Mouse (Mus musculus) liver, embryonic 11.5 days (tissue): ENCODE measurements around the gene Ibtk. TPM values are rescaled to one million over a fixed set of nuclear protein-coding genes. Genes with fewer than 3 reads are reported as not detected.
"Not testable (repeated sequence)": the region's sequence is repeated elsewhere in the genome, so short reads cannot be mapped to it uniquely, and the experiment has no call there.

Source experiments
- ATAC-seq: fragments of 200-750 bp; cut with Nextera tagmentation; replicated peaks from 2 replicates; pipeline ENCODE4 v1.8.0; 2017; ENCODE audit warnings: moderate number of reproducible peaks, mild to moderate bottlenecking, moderate TSS enrichment, moderate library complexity; ENCODE audit not compliant: low FRiP score
- DNase-seq: peaks from one replicate; pipeline ENCODE4 v3.0.0-alpha.2; 2017; ENCODE audit warnings: low spot score
- H3K27ac ChIP-seq: fragments of 300-500 bp; sonication (generic); 2 replicates; pipeline ENCODE4 v1.5.1; 2014; ENCODE audit warnings: mild to moderate bottlenecking, low read depth, low read length, control low read depth
- H3K27me3 ChIP-seq: fragments of 300-500 bp; sonication (generic); replicated peaks from 2 replicates; pipeline ENCODE4 v1.6.1; 2014; ENCODE audit warnings: low read length, mixed read lengths; ENCODE audit not compliant: control insufficient read depth, insufficient read depth
- H3K36me3 ChIP-seq: fragments of 300-500 bp; sonication (generic); 2 replicates; pipeline ENCODE4 v1.6.1; 2014; ENCODE audit warnings: mild to moderate bottlenecking, low read length, moderate library complexity, mixed read lengths; ENCODE audit not compliant: control insufficient read depth, insufficient read depth
- H3K4me1 ChIP-seq: fragments of 300-500 bp; sonication (generic); replicated peaks from 2 replicates; pipeline ENCODE4 v1.6.1; 2014; ENCODE audit warnings: low read length, mixed read lengths; ENCODE audit not compliant: control insufficient read depth, insufficient read depth
- H3K4me2 ChIP-seq: fragments of 300-500 bp; sonication (generic); 2 replicates; pipeline ENCODE4 v1.6.1; 2014; ENCODE audit warnings: mild to moderate bottlenecking, control low read depth, moderate library complexity
- H3K4me3 ChIP-seq: fragments of 300-500 bp; sonication (generic); 2 replicates; pipeline ENCODE4 v1.5.1; 2014; ENCODE audit warnings: low read depth, low read length, control low read depth
- H3K9ac ChIP-seq: fragments of 300-500 bp; sonication (generic); 2 replicates; pipeline ENCODE4 v1.6.1; 2014; ENCODE audit warnings: low read depth, low read length, control low read depth
- H3K9me3 ChIP-seq: fragments of 300-500 bp; sonication (generic); 2 replicates; pipeline ENCODE4 v1.6.1; 2016; ENCODE audit warnings: low read length, inconsistent platforms, mixed read lengths; ENCODE audit not compliant: control insufficient read depth
- WGBS: fragments of 180-500 bp; shearing (Covaris S2); extraction: QIAGEN DNeasy Blood & Tissue Kit; methylation state at CpG from one replicate; pipeline ENCODE4 v1.1.7; 2014; 5-methylcytosine and 5-hydroxymethylcytosine counted together
- polyA plus RNA-seq: library from polyadenylated mRNA; unstranded; fragments of >200 nt; fragmentation: Nextera tagmentation; extraction: Ambion mirVana; gene quantifications from 2 replicates; pipeline ENCODE4 v1.2.1, GENCODE M21; 2014

Gene Ibtk
- 33.2 and 36.6 TPM in 2 replicates for polyA plus RNA-seq

GRCm38 (mm10) chr9:85749142-85749921 is at the start of gene Ibtk:
TSS of gene Ibtk (minus strand) at chr9:85749334.
- Histone ChIP-seq H3K27ac (peak within 1 kb of the TSS; percentile 93), H3K4me3 (peak within 1 kb of the TSS; percentile 86), H3K36me3 (no peaks in the 10 kb centered on the region), H3K27me3 (no peaks in the 10 kb centered on the region), H3K9ac (peak within 1 kb of the TSS; percentile 95), H3K4me1 (peaks cover 5% of the 10 kb centered on the region), H3K4me2 (peak within 1 kb of the TSS; percentile 69), H3K9me3 (no peaks in the 10 kb centered on the region)
- ATAC-seq (peak; percentile 98), DNase-seq (peak; percentile 96)
- WGBS = under 1% methylated on average over 52 of the region's 52 CpGs

- not testable (repeated sequence) for H3K27me3 ChIP-seq, DNase-seq, H3K4me3 ChIP-seq, H3K9me3 ChIP-seq, H3K4me1 ChIP-seq, ATAC-seq, H3K4me2 ChIP-seq, H3K36me3 ChIP-seq, H3K9ac ChIP-seq, H3K27ac ChIP-seq
- 88% methylated on average over 18 of the region's 18 CpGs for WGBS
These were observed 42.4 kb upstream of the Ibtk start for GRCm38 (mm10) chr9:85791521-85791920.

GRCm38 (mm10) chr9:85780249-85780648 is 31.1 kb upstream of the Ibtk start:
- no peaks in the 10 kb centered on the region for H3K27me3 ChIP-seq
- DNase-seq (no peak), ATAC-seq (no peak)
- H3K9ac ChIP-seq = no peak overlapping the region
- no peak overlapping the region for H3K27ac ChIP-seq
- no peak overlapping the region for H3K4me3 ChIP-seq
- no peaks in the 10 kb centered on the region for H3K4me1 ChIP-seq
- H3K36me3 ChIP-seq = no peaks in the 10 kb centered on the region
- 85% methylated on average over 4 of the region's 4 CpGs for WGBS
- no peak overlapping the region for H3K4me2 ChIP-seq
- no peaks in the 10 kb centered on the region for H3K9me3 ChIP-seq

GRCm38 (mm10) chr9:85779458-85779857 is 30.3 kb upstream of the Ibtk start:
- ATAC-seq = no peak

GRCm38 (mm10) chr9:85777544-85777943 is 28.4 kb upstream of the Ibtk start:
- no peaks in the 10 kb centered on the region for H3K9me3 ChIP-seq
- no peaks in the 10 kb centered on the region for H3K4me1 ChIP-seq
- H3K4me2 ChIP-seq = no peak overlapping the region
- H3K4me3 ChIP-seq = no peak overlapping the region
- no peak overlapping the region for H3K9ac ChIP-seq
- H3K27me3 ChIP-seq = no peaks in the 10 kb centered on the region
- 73% methylated on average over 6 of the region's 6 CpGs for WGBS
- no peak for DNase-seq
- no peaks in the 10 kb centered on the region for H3K36me3 ChIP-seq
- ATAC-seq = no peak
- H3K27ac ChIP-seq = no peak overlapping the region

More at GRCm38 (mm10) chr9:85779458-85779857, 30.3 kb upstream of the Ibtk start:
- no peaks in the 10 kb centered on the region for H3K4me1 ChIP-seq
- no peak overlapping the region for H3K27ac ChIP-seq
- no peak overlapping the region for H3K4me3 ChIP-seq
- WGBS = 30% methylated on average over 4 of the region's 4 CpGs
- no peak overlapping the region for H3K4me2 ChIP-seq
- H3K27me3 ChIP-seq = no peaks in the 10 kb centered on the region
- no peaks in the 10 kb centered on the region for H3K36me3 ChIP-seq
- no peak for DNase-seq
- H3K9ac ChIP-seq = no peak overlapping the region
- no peaks in the 10 kb centered on the region for H3K9me3 ChIP-seq

- Histone ChIP-seq H3K4me3 (no peak overlapping the region), H3K9me3 (no peaks in the 10 kb centered on the region), H3K27ac (no peak overlapping the region), H3K9ac (no peak overlapping the region), H3K4me1 (no peaks in the 10 kb centered on the region), H3K36me3 (no peaks in the 10 kb centered on the region), H3K27me3 (no peaks in the 10 kb centered on the region), H3K4me2 (no peak overlapping the region)
- DNase-seq (no peak), ATAC-seq (no peak)
- 62% methylated on average over 12 of the region's 12 CpGs for WGBS
These were observed 23.1 kb upstream of the Ibtk start for GRCm38 (mm10) chr9:85772280-85772679.

- H3K36me3 ChIP-seq = no peaks in the 10 kb centered on the region
- H3K27me3 ChIP-seq = no peaks in the 10 kb centered on the region
- H3K9ac ChIP-seq = no peak overlapping the region
- H3K4me1 ChIP-seq = no peaks in the 10 kb centered on the region
- no peak overlapping the region for H3K4me3 ChIP-seq
- no peaks in the 10 kb centered on the region for H3K9me3 ChIP-seq
- no peak overlapping the region for H3K27ac ChIP-seq
- DNase-seq (no peak), ATAC-seq (no peak)
- H3K4me2 ChIP-seq = no peak overlapping the region
- 68% methylated on average over 3 of the region's 3 CpGs for WGBS
These were observed 22.3 kb upstream of the Ibtk start for GRCm38 (mm10) chr9:85771454-85771853.

GRCm38 (mm10) chr9:85770369-85770768 is 21.2 kb upstream of the Ibtk start:
- no peaks in the 10 kb centered on the region for H3K36me3 ChIP-seq
- H3K9me3 ChIP-seq = no peaks in the 10 kb centered on the region
- H3K4me2 ChIP-seq = no peak overlapping the region
- H3K27me3 ChIP-seq = no peaks in the 10 kb centered on the region
- no peak overlapping the region for H3K4me3 ChIP-seq
- no peaks in the 10 kb centered on the region for H3K4me1 ChIP-seq
- ATAC-seq (no peak), DNase-seq (no peak)
- 71% methylated on average over 4 of the region's 4 CpGs for WGBS
- no peak overlapping the region for H3K27ac ChIP-seq
- H3K9ac ChIP-seq = no peak overlapping the region
